Mouse (Mus musculus) monocyte, adult 59 days (primary cell): Measurements from ENCODE around the gene Eif3l. TPM values are rescaled to one million over a fixed set of nuclear protein-coding genes. Genes with fewer than 3 reads are reported as not detected.

Experiments
- total RNA-seq, 2 experiments: library from RNA; stranded (reverse); gene quantifications; one replicate each; pipeline ENCODE4 v1.2.4; 2023

The Eif3l gene
- total RNA-seq: 10 to 100 TPM; 90.7 to 95.1 TPM

DNA sequence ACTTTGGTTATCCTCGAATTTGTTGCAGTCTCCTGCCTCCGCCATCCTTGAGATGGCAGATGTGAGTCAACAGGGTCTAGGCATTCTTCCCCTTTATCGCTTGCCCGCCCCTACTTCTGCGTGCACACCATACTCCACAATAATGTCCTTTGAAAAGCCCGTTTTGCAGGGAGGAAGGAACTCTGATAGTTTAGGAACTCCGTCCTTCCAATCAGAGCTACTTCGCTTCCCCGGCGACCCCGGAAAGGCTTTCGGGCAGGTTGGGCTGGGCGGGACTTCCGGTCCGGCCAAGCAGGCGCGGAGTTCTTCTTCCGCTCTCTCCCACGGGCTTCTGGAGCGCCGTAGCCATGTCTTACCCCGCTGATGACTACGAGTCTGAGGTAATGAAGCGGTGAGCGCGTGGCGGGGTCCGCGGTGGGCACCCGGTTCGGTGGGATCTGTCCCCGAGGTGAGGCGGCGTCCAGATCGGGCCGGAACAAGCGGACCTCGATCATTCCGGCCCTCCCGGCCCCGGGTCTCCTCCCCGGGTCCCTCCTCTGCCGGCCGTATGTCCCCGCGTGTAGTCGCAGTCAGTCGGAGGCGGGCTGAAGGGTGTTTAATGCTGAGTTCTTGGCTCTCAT is at the start of gene Eif3l:
Gene Eif3l (plus strand): TSS at position 267 of the 620 bp plus-strand sequence.

DNA sequence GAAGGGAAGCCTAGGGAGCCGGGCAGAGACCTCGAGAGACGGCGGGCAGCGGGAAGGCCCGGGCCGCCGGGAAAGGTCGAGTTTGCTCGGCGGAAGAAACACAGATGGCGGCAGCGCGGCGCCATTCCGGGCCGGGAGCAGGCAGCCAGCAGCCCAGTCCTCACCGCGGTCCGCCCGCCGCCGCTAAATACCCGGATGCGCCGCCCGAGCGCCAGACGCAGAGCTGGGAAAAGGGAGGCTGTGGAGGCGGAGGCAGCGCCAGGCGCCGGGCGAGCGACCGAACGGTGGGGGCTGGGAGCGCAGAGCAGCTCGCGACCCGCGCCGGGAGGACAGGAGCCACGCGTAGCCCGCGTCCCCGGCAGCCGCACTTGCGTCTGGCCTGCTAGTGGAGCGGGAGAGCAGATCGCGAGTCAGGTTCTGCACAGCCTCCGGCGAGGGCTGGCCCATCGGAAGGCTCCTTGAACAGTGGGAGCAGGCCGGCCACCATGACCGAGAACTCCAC is 46.7 kb upstream of the Eif3l start, which contains the start of gene H1f0:
Gene H1f0 (plus strand): TSS at position 214 of the 502 bp plus-strand sequence.

DNA sequence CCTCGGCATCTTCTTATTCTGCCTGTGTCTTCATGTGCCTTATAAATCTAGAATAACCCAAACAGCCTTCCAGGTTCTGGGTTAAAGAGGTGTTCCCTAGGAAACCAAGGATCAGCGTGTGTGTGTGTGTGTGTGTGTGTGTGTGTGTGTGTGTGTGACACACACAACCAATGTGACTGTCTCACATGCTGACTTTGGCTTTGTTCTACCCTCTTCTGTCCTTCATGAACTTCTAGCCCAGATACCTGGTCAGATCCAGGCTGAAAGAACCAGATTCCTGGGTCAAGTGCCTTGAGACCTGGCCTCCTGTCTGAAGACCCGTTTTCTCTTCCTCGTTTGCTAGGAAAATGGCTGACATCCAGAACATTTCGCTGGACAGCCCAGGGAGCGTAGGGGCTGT is 33.4 kb upstream of the Eif3l start, which contains the start of gene Galr3:
Gene Galr3 (plus strand): TSS at position 301 of the 400 bp plus-strand sequence.

DNA sequence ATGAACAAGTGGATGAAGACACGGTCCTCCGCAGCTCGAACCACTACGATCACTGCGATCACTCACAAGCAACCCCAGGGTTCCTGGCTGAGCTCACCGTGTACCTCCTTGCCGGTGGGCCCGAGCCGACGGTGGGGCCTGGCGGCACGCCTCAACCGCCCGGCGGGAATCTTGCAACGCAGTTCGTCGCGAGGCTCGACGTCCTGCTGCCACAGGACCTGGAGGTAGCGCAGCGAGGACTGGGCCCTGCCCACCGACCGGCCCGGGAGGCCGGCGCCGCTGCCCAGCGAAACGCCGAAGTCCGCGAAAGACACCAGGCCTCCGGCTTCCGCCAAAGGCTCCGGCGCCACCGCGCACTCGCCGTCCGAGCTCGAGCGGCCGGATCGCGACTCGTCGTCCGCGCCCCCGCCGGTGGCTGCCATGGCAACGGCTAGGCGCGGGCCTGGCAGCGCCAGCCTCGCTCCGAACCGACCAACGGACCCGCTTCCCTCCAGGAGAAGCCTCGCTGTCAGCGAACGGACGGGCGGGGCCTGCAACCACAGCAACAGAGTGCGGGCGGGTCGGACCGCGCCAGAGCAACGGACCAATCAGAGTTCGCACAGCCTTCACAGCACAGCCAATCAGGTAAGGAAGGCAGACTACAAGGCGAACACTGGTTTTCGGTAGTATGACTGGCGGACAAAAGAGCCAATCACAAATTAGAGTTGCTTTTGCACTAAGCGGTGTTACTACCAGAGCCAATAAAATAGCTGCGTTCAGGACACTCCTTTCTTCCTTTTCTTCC is 12.4 kb upstream of the Eif3l start, which contains the start of gene Ankrd54:
Gene Ankrd54 (minus strand): TSS at position 518 of the 784 bp plus-strand sequence.

DNA sequence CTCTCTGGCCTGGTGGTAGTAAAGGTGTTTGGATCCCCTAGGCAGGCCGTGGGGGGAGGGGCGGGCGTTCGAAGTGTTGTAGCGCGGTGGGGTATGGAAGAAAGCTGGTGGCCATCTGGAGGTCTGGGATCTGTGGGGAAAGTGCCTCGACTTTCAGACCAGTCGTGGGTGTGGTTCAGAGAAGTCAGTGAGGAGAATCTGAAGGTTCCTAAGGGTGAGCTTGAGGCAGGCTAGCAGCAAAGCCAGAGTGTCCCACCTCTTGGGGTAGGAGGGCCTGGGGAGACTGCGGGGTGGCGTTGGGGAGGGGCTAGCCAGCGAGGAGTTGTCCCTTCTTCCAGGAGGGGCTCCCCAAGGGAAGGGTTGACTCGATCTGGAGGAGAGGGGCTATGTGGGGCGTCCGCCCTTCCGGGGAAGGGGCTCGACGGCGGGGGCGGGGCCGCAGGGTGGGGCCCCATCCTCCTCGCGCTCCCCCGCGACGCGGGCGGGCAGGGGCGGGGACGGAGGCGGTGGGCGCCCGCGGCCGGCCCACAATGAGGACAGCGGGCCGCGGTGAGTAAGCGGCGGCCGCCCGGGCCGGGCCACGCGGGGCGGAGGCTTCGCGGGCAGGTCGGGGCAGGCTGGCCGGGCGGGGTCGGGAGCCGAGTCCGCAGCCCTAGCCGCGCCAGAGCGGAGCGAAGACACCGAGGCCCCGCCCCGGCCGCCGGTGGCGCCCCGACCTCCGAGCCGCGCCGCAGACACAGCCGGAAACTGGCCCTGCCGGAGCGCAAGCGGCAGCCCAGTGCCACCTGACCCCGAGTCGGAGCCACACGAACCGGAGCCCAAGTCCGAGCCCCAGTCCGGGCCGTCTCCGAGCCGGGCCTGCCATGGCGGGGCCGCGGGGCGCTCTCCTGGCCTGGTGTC is 33.7 kb downstream of the Eif3l start, which contains the start of gene Micall1:
Gene Micall1 (plus strand): TSS at position 478 of the 900 bp plus-strand sequence.

DNA sequence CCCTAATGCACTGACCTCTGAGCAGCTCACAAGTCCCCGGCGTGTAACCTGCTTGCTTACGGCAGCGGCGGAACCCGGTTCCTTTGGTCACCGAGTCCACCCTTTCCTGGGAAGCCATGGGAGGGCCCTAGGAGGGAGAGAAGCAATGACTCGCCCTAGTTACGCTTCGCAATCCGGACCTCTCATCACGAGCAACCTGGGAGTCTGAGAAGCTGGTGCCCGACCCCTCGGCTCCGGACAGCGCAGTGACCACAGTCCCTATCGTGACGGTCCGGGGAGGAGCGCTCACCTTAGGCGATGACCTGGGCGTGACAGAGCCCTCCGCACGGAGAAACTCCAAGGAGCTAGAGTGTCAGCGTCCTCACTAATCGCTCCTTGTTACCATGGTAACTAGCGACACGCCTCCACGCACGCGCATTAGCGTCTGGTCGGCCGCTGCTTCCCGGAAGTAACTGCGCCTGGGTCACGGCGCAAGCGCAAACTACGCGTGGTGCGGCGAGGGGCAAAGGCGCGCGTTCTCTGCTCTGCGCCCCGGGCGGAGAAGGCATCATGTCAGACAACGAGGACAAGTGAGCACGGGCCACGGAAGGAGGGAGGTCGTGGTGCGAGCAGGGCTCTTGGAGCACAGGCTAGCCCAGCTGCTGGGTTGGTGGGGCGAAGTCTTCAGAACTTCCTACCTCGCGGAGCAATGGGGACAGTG is 66.0 kb downstream of the Eif3l start, which contains the start of the genes Polr2f and 1700088E04Rik:
Gene Polr2f (plus strand): TSS at position 144 of the 700 bp plus-strand sequence.
Gene 1700088E04Rik (minus strand): TSS at position 388 of the 700 bp plus-strand sequence.

Other genes with a start within 250 kb of the Eif3l start
- gene Cdc42ep1, start 232.6 kb upstream of the Eif3l start, total RNA-seq: not detected
- not detected for gene Lgals2, start 219.7 kb upstream of the Eif3l start, total RNA-seq
- 100 to 1,000 TPM; 103 TPM for gene Gga1, start 198.0 kb upstream of the Eif3l start, total RNA-seq
- gene Gm49510, start 175.5 kb upstream of the Eif3l start, total RNA-seq: under 1 TPM in 1 of 2 experiments, not detected in 1; 0.49 TPM
- gene Sh3bp1, start 175.4 kb upstream of the Eif3l start, total RNA-seq: 100 to 1,000 TPM; 271 to 290 TPM
- gene Pdxp, start 161.3 kb upstream of the Eif3l start, total RNA-seq: 1 to 10 TPM; 2.1 to 2.8 TPM
- gene Lgals1, start 148.5 kb upstream of the Eif3l start, total RNA-seq: 100 to 1,000 TPM; 166 to 215 TPM
- 10 to 100 TPM; 27.1 to 27.5 TPM for gene Nol12, start 140.2 kb upstream of the Eif3l start, total RNA-seq
- gene Triobp, start 127.5 kb upstream of the Eif3l start, total RNA-seq: 10 to 100 TPM; 47.8 to 54.4 TPM
- gene H1f0, start 46.7 kb upstream of the Eif3l start, total RNA-seq: 10 to 100 TPM; 41.2 to 48.2 TPM
- not detected for gene Galr3, start 33.3 kb upstream of the Eif3l start, total RNA-seq
- gene Ankrd54, start 12.3 kb upstream of the Eif3l start, total RNA-seq: 10 to 100 TPM; 14.7 to 17.8 TPM
- gene Micall1, start 33.7 kb downstream of the Eif3l start, total RNA-seq: 10 to 100 TPM; 13.9 to 16.0 TPM
- gene Polr2f, start 65.8 kb downstream of the Eif3l start, total RNA-seq: 10 to 100 TPM; 49.3 to 59.7 TPM
- under 1 TPM in 1 of 2 experiments, not detected in 1; 0.42 TPM for gene 1700088E04Rik, start 66.1 kb downstream of the Eif3l start, total RNA-seq
- gene Sox10, start 90.1 kb downstream of the Eif3l start, total RNA-seq: not detected
- 10 to 100 TPM; 12.3 to 12.7 TPM for gene Pick1, start 154.0 kb downstream of the Eif3l start, total RNA-seq
- under 1 TPM in 1 of 2 experiments, not detected in 1; 0.21 TPM for gene Gm49486, start 154.2 kb downstream of the Eif3l start, total RNA-seq
- gene Slc16a8, start 179.6 kb downstream of the Eif3l start, total RNA-seq: not detected
- not detected for gene Baiap2l2, start 210.4 kb downstream of the Eif3l start, total RNA-seq